Mouse (Mus musculus): ENCODE results near the gene Atad2b.

DNA sequence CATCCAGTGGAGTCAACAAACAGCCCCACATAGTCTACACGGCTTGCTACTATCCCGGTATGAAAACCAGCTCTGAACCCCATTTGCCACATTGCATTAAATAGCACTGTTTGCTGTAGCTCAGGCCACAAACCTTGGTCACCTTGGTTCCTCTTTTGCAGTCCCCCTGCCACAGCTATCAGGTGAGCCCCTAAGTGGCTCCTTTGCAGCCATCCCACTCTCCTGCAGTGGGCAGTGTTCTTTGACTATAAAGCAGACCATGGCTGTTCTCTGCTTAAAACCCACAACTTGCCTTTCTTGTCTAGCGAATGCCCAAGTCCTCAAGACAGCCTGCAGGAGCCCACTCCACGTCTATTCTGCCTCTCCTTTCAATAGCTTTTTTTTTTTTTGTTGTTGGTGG lies 44.9 kb upstream of the Atad2b start:
- TF ChIP-seq POLR2A (IDR thresholded peaks at IDR 0.05; ENCODE audit: extremely low read depth, insufficient read depth, low read length) (no peak), CTCF (IDR thresholded peaks at IDR 0.05; ENCODE audit: low read depth, low read length) (no peak)

Data from liver, adult 2 months (tissue).